Mouse (Mus musculus): ENCODE results near the gene Akt3.

- TF ChIP-seq CTCF (IDR thresholded peaks at IDR 0.05; ENCODE audit: extremely low read depth, insufficient read depth, insufficient read length, insufficient replicate concordance) (no peak), POLR2A (IDR thresholded peaks at IDR 0.05; ENCODE audit: low read depth, low read length) (no peak)
Observed at GRCm38 (mm10) chr1:176980801-176981400, 277.1 kb downstream of the Akt3 start.

All from spleen, adult 2 months (tissue).